Mouse (Mus musculus) cerebellum, adult 18-20 months (tissue): ENCODE data around the gene Ahctf1.
"Not testable (repeated sequence)": the region's sequence is repeated elsewhere in the genome, so short reads cannot be mapped to it uniquely, and the experiment has no call there.

Source experiments
- DNase-seq, 2 experiments: peaks; one replicate each; pipeline ENCODE4 v3.0.0; 2021

The Ahctf1 gene

DNA sequence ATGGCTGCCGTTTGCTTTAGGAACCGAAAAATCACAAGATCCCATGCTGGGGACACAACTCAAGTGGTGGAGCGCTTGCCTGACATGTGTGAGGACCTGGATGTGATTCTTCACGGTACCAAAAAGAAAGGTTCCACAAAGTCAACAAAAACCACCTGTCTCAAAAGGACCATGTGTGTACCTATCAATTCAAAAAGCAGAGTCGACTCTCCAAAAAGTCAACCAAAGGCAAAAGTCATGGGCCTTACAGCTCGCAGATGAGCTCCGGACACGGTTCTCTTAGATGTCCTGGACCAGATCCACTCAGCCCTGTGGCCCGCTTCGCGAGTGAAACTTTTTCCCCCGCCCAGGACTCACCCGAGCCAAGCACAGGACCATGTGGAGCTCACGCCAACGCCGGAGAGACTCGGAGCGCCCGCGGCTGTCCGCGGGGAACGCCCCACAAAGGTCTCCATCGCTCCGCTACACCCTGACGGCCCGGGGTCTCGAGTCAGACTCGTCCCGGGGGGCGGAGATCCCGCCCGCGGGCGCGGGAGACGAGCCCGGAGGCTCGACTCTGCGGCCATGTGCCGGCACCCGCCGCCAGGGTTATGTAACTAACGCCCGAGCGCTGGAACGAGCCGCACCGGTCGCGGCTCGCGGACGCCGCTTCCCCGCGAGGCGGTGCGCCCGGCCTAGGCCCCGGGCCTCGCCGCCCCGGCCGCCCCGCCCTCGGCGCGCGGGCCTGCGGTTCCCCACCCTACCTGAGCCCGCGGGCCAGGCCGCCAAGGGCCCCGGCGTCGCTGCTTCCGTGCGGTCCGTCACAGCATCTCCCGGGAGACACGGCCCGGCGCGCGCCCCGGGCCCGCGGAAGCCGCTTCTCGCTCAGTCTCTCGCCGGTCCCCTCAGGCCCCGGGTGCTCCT is 619 bp downstream of the Ahctf1 start, which contains the start of gene Gm10518:
Gm10518 (plus strand) TSS at position 767 of the 903 bp plus-strand sequence.
- peak; percentile 69 to 81 for DNase-seq

DNA sequence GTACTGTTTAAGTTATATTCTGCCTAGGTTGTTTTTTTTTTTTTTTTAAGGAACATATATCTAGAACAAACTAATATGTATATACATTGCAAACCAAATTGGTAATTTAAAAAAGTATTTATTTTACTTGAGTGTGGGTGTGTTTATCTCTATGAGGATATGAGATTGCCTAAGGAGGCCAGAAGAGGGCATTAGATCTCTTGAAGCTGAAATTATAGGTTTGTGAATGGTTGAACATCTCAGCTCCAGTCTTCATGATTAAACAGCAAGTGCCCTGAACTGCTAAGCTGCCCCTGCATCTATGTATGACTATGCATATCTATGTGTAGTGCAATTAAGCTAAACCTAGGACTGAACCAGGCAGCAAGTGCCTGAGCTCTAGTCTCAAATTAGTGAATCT is 4.7 kb downstream of the Ahctf1 start:
- no peak for DNase-seq

DNA sequence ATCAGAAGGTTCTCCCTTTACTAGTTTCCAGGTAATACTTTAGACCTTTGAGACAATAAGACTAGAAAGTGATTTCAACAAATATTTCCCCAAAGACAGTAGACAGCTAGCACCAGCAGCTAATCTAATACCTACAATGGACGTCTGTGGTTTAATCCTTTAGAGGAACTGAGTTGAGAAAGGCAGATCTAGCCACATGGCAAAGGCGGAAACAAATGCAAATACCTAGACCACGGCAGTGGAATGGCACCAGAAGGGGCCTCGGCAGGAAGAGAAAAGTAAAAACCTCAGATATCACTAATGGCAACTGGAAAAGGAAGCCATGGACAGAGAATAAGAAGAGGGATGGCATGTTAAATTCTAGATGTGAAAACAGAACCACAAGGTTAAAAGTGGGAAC is 16.2 kb downstream of the Ahctf1 start:
- DNase-seq = no peak

DNA sequence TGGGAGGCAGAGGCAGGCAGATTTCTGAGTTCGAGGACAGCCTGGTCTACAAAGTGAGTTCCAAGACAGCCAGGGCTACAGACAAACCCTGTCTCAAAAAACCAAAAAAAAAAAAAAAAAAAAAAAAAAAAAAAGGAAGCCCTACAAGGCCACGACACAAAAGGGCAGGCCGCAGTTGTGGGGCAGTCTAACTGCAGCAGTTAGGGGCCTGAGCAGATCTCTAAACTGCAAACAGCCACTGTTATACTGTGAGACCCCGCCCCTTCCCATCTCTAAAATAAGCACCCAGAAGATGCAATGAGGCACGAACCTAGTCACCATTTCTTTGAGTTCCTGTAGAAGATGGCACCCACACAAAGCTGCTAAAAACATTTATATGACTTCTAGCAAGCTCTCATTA is 18.0 kb downstream of the Ahctf1 start:
- no peak for DNase-seq

DNA sequence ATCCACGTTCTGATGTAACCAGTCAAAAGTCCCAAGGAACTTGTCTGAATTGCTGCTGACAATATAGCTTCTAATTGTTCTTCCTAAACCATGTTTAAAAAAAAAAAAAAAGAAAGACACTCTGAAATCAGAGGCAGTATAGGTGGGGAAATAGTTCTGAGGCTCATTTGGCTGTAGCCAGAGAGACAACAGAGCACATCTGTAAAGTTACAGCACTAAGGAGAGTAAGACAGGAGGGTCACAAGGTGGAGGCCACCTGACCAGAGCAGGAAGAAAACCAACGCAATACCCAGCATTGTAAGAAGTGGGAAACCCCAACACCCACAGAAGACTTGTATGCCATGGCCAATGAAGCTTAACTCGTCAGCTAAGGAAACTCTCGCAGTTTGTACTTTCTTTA is 19.4 kb downstream of the Ahctf1 start:
- no peak for DNase-seq

DNA sequence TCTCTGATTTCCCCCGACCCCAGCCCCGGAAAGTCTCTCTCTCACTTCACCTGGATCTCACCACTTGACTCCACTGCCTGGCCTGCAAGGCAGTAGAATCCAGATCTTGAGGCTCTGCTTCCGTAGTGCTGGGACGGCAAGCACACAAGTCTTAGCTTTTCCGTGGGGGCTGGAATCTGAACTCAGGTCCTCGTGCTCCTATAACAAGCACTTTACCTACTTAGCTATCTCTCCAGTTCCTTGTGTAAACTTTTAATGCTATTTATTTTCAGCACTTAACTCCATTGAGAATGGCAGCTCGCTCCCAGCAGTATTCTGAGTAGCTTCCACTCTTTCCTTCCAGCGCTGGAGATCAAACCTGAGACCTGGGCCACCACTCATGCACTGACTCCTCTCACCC is 26.6 kb downstream of the Ahctf1 start:
- no peak for DNase-seq

DNA sequence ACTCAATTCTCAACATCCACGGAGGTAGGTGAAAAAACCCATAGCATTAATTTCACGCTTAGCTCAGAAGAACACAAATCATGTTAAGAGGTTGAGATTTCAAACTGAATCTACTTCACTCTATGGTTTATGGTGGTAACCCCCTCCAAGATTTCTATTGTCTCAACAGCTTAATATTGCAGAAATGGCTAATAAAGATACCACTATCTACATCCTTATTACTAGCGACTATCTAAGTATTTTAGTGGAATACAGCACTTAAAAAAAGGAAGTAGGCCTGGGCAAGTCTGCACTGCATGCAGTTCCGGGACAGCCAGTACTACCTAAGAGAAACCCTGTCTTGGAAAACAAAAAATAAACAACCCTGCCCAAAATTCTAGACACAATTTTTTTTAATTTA is 42.9 kb downstream of the Ahctf1 start:
- DNase-seq = no peak

DNA sequence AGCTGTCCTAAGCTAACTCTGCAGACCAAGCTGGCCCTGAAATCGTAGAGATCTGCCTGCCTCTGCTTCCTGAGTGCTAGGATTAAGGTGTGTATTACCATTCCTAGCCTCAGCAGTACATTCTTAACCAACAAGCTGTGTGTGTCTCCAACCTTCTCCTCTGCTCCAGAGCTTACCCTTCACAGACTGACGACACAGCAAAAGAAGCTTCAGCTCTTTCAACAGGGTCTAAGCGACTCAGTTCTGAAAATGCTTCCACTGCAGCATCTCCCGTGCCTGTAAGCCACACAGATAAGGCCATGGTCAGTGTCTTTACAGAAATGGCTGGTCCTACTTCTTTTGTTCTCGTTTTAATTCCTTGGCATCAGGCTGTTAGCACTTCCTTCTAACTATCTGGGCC is 43.4 kb downstream of the Ahctf1 start:
- DNase-seq = no peak

DNA sequence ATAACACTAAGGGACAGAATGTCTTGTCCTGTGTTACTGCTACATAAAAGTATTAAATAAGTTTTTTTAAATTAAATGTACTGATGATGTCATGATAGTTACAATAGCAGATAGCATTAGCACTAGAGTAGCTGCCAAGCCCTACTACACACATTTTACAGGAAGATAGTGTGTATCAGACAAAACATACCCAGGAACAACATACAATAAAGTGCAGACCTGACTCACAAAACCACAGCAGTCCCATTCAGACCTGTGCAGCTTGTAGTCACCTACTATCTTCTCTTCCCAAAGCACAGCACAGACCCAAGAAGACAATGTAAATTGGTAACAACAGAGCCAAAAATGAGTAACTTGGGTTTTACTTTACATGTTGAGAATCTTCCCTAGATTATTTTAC is 47.0 kb downstream of the Ahctf1 start:
- no peak for DNase-seq

DNA sequence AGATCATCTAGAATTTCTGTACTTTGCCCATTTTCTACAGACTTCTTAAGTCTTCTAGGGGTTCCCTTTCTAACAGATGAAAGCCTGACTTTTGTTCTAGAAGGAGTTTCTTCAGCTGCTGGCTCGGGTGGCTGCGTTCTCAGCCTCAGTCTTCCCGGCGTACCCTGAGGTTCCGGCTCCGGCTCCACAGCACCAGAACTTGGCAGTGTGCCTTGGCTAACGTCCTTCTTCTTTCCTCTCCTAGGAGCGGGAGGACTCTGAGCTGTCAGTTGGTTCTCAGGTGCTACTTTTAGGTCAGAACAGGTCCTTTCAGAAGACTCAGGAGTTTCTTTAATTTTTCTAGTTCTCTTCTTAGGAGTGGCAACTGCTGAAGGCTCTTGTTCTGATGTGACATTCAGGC is 50.5 kb downstream of the Ahctf1 start:
- peak; percentile 75 to 80 for DNase-seq

DNA sequence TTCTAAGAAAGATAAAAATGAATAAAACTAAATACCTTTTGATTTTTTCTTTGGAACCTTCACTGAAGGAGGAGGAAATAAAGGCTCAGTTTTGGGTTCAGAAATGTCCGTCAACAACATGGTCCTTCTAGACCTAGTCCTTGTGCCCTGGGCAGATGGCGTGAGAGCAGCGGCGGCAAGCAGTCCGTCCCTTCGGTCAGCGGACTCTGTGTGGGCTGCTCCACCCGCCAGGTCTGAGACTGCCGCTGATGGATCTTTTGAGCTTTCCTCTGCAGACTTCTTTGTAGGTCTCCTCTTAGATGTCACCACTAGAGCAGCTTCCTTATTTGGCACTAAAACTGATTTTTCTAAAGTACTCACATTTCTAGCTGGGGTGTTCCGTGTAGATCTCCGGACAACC is 51.2 kb downstream of the Ahctf1 start:
- DNase-seq = no peak

DNA sequence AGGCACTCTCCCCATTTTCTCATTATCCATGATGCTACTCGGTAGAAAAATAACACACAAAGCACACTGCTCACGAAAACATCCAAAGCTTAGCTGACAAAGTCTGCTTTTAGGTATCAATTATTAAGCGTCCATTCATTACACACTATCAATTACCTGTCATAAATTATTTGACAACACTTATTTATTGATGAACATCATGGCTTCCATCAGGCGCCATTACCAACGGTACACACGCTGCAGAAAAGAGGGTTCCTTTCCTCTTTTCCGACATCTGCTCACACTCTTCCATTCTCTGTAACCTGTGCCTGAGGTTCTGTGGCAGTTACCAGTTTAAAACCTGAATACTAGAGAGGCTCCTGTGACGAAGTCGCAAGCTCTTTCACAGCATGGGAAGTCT is 58.3 kb downstream of the Ahctf1 start, which contains the start of gene Kif28:
Kif28 (minus strand) TSS at position 101 of the 400 bp plus-strand sequence.
- no peak for DNase-seq

DNA sequence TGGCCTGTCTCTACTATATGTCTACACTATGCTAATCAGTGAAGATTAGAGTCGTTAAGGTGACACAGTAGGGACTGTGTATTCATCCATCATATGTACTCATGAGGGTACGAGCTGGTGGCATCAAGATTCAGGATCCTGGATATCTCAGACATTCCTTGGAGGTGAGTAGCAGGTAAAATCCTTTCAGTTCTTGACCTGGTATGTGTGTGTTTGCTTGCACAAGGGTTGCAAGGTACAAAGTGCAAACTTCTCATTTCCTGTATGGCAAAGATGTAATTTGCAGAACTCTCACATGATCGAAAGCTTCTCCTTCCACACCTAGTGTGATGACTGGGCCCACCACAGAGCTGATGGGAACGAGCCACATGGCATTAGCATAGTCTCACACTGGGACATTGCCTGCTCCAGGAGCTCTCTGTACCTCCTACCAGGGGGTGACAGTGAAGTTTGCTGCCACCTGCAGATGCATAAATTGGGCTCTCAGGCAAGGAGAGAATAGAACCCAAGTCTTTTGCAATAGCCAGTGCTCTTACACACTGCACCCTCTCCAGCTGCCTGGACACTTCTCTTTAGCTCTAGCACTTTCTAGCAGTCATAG is 59.8 kb downstream of the Ahctf1 start:
- DNase-seq = no peak

DNA sequence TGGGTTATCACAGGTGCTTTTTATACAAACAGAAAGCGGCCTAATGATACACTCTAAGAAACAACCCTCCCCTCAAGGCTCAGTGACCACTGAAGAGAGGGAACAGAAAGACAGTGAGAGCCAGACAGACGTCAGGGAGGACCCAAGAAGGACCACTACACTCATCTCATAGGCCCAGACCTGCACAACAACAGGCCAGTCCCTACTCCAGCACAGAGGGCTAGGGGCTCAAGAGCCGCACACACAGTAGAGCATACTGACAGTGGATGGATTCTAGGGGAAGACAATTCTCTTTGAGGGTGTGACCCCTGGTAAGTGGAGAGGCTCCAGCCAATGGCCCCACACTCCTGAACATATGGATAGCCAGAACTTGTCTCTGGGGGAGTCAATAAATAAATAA is 67.0 kb downstream of the Ahctf1 start:
- no peak for DNase-seq

DNA sequence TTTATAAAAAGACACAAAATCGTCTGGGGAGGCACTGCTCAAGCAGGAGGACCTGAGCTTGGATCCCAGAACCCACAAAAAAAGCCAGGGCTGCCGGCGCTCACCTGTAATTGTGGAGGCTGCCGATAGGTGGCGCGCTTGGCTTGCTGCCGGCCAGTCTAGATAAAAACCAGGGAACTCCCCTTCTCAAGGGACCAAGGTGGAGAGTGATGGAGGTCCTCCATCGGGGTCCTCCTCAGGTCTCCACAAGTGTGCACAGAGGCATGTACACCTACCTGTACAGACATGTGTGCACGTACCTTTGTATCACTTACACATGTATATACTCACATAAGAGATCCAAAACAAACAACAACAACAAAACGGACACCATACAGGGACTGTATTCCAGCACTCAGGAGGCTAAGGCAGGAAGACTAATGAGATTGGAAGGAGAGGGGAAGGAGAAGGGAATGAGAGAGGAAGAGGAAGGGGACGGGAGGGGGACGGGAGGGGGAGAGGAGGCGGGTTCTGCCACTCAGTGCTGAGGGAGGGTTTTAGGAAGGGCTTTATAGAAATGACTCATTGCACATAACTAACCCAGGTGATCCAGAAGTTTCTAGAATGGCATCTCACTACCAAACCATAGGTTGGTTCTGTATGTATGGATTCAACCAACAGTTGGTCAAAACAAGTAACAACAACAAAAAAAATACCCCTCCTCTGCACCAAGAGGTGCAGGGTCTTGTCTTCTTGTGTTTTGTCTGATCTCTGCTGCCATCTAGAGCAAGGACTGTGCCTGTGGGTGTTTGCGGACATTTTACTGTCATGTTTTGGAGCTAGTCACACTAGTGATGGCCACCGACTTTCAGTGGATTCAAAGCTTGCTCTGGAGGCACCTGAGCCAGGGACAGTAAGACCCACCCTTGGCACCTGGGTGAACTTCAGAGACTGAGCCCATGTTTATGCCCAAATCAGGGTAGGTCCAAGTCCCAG is 68.7 kb downstream of the Ahctf1 start:
- peak; percentile 58 to 78 for DNase-seq

DNA sequence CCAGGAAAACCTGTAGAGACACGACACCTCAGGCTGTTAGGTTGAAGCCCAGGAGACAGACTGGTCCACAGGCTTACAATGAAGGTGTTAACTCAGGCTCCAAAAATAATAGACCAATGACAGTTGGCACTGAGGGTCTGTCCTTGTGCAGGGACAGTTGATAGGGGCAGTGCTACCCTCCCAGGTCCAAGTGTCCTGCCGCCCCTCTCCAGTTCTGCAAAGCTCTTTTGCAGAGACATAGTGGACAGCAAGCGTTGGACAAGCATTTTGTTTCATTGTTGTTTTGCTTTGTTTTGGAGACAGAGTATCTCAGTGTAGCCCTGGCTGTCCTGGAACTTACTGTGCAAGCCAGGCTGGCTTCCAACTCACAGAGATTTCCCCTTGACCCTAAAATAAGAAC is 72.1 kb downstream of the Ahctf1 start:
- no peak for DNase-seq

DNA sequence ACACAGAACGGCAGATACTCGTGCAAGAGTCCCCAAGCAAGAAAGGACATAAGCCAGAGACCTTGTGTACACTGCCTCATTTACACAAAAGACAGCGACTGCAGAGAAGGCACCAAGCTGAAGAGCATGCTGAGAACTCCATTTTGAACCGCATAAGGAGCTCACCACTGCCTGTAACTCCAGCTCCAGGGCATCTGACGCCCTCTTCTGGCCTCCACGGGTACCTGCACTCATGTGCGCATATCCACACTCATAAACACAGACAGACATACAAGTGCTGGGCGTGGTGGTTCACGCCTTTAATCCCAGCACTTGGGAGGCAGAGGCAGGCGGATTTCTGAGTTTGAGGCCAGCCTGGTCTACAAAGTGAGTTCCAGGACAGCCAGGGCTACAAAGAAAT is 74.8 kb downstream of the Ahctf1 start:
- no peak for DNase-seq

DNA sequence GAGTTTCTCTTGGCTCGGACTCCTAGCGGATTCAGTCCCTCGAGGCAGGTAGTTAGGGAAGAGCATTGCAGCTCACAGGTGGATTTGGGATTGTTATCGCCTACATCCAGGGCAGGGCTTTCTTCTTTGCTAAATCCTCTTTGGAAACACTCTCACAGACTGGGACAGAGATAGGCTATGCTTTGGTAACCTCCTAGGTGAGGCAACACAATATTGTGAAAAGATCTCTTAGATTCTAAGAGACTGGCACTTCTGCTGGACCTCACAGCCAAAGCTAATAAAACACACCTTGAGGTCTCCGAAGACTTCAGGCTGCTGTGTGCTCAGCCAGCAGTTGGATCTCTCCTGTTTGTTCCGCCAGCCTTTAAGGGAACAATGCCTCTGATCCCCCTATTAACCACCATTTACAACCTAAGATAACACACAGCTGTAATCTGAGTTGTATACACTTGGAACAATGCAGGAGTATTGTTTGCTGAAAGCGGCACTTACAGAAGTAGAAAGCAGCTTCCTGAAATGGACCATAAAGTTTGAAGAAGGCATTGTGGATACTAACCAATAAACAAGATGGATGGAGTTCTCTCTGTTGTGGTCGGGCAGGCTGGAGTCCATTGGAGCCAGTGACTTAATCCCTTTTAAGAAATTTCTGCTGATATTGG is 80.5 kb downstream of the Ahctf1 start:
- no peak for DNase-seq

DNA sequence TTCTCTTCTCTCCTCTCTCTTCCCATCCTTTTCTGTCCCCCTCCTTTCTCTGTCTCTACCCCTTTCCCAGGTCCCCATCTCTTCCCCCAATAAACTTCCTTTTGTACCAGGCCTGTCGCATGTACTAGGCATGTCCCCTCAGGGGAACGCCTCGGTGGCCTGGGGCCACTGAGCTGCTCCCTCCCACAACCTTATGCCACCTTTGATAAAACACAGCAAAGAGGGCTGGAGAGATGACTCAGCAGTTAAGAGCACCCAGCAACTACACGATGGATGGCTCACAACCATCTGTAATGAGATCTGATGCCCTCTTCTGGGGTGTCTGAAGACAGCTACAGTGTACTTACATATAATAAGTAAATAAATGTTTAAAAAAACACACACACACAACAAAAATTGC is 87.7 kb downstream of the Ahctf1 start:
- DNase-seq = no peak

DNA sequence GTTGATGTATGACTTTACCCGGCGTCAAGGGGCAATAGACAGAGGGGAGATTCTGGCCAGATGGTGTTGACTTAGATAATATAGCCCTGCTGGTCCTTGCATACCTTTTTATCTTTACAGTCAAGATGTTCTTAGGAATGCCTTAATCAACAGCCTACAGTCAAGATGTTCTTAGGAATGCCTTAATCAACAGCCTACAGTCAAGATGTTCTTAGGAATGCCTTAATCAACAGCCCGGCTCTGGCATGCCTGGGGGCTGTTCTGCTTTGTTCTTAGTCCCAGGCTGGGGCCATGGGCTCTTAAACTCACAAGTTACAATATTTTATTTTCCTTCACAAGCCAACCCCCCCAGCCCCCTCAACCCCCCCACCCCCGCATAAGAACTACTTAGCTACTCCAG is 88.2 kb downstream of the Ahctf1 start:
- DNase-seq = not testable (repeated sequence)

DNA sequence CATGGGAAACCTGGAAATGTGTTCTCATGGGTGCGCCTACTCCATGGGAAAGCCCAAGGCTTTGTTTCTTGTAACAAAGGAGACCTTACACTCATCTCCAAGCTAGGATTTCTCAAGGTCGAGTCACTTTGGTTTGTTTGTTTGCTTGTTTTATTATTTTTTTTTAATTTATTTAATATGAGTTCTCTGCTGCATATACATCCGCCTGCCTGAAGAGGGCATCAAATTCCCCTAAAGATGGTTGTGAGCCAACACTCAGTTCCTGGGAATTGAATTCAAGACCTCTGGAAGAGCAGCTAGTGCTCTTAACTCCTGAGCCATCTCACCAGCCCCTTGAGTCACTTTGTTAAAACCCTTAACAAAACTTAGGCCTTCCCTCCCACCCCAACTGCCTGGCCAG is 90.1 kb downstream of the Ahctf1 start:
- DNase-seq = no peak

DNA sequence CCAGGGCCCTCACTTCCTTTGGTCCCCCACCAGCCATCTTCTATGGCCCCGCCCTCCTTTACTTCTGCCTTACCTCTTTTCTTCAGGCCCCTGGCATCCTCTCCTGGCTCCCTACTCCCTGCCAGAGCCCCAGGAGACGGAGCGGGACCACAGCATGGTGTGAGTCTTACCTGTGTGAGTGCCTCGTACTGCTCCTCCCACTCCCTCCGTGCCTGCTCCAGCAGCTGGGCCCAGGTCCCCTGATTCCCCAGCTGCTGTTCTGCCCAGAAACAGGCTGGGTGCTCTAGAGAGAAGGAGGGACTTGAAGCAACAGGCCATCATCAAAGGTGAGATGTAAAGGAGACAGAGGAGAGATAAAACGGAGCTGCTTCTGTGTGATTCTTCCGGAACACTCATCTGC is 90.8 kb downstream of the Ahctf1 start:
- no peak for DNase-seq

DNA sequence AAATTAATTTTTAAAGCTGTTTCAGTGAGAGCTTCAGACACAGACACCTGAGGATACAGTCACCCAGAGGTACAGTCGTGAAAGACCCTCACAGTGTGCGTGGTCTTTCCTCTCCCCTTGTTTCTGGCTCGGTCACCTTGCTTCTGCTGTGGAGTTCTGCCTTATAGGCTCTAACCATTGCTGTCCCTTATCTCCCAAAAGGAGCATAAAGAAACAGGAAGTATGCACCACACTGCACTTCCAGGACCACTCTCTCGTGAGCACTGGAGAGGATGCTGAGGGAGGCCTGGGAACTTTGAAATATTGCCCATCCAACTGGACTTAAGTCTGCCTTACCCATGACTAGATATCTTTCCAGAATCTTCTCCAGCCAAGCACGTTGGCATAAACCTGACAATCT is 92.7 kb downstream of the Ahctf1 start:
- DNase-seq = no peak
